Mouse (Mus musculus): ENCODE results near the gene Tspoap1. TPM values are rescaled to one million over a fixed set of nuclear protein-coding genes. Genes with fewer than 3 reads are reported as not detected.
A peak's percentile ranks its signal among the peaks of the same experiment; 100 is the strongest.

The Tspoap1 gene
- total RNA-seq (2017): 21.4 and 22.2 TPM in 2 replicates

- ATAC-seq (ENCODE audit: extremely low read depth, insufficient number of reproducible peaks, low FRiP score, poor library complexity, severe bottlenecking): peak; percentile 1; the same call in 1 of the 2 replicates
Measured at GRCm38 (mm10) chr11:87760301-87761081, at the start of gene Tspoap1. Gene Tspoap1, plus strand, starts transcription at chr11:87760541.

GRCm38 (mm10) chr11:87712188-87712587 is 48.2 kb upstream of the Tspoap1 start:
- no peak for ATAC-seq (ENCODE audit: extremely low read depth, insufficient number of reproducible peaks, low FRiP score, poor library complexity, severe bottlenecking)

GRCm38 (mm10) chr11:87715999-87716398 is 44.3 kb upstream of the Tspoap1 start:
- no peak for ATAC-seq (ENCODE audit: extremely low read depth, insufficient number of reproducible peaks, low FRiP score, poor library complexity, severe bottlenecking)

- ATAC-seq (ENCODE audit: extremely low read depth, insufficient number of reproducible peaks, low FRiP score, poor library complexity, severe bottlenecking): peak; percentile 18; the same call in 1 of the 2 replicates
Measured at GRCm38 (mm10) chr11:87719526-87719925, 40.8 kb upstream of the Tspoap1 start.

GRCm38 (mm10) chr11:87720324-87720723 is 40.0 kb upstream of the Tspoap1 start:
- no peak for ATAC-seq (ENCODE audit: extremely low read depth, insufficient number of reproducible peaks, low FRiP score, poor library complexity, severe bottlenecking)

- 0 out of 2 replicates have a peak, but pooled peaks have one; percentile 41 for ATAC-seq (ENCODE audit: extremely low read depth, insufficient number of reproducible peaks, low FRiP score, poor library complexity, severe bottlenecking)
Measured at GRCm38 (mm10) chr11:87720839-87721238, 39.5 kb upstream of the Tspoap1 start.

- ATAC-seq (ENCODE audit: extremely low read depth, insufficient number of reproducible peaks, low FRiP score, poor library complexity, severe bottlenecking): no peak
Measured at GRCm38 (mm10) chr11:87722168-87722567, 38.2 kb upstream of the Tspoap1 start.

- ATAC-seq (ENCODE audit: extremely low read depth, insufficient number of reproducible peaks, low FRiP score, poor library complexity, severe bottlenecking): no peak
Measured at GRCm38 (mm10) chr11:87722891-87723290, 37.5 kb upstream of the Tspoap1 start.

GRCm38 (mm10) chr11:87725515-87725914 is 34.8 kb upstream of the Tspoap1 start:
- no peak for ATAC-seq (ENCODE audit: extremely low read depth, insufficient number of reproducible peaks, low FRiP score, poor library complexity, severe bottlenecking)

- ATAC-seq (ENCODE audit: extremely low read depth, insufficient number of reproducible peaks, low FRiP score, poor library complexity, severe bottlenecking): no peak
Measured at GRCm38 (mm10) chr11:87725964-87726562, 34.3 kb upstream of the Tspoap1 start.

- no peak for ATAC-seq (ENCODE audit: extremely low read depth, insufficient number of reproducible peaks, low FRiP score, poor library complexity, severe bottlenecking)
Measured at GRCm38 (mm10) chr11:87727021-87727420, 33.3 kb upstream of the Tspoap1 start.

GRCm38 (mm10) chr11:87727471-87727870 is 32.9 kb upstream of the Tspoap1 start:
- no peak for ATAC-seq (ENCODE audit: extremely low read depth, insufficient number of reproducible peaks, low FRiP score, poor library complexity, severe bottlenecking)

- ATAC-seq (ENCODE audit: extremely low read depth, insufficient number of reproducible peaks, low FRiP score, poor library complexity, severe bottlenecking): no peak
Measured at GRCm38 (mm10) chr11:87728850-87729592, 31.3 kb upstream of the Tspoap1 start.

- no peak for ATAC-seq (ENCODE audit: extremely low read depth, insufficient number of reproducible peaks, low FRiP score, poor library complexity, severe bottlenecking)
Measured at GRCm38 (mm10) chr11:87729593-87730185, 30.7 kb upstream of the Tspoap1 start.

- no peak for ATAC-seq (ENCODE audit: extremely low read depth, insufficient number of reproducible peaks, low FRiP score, poor library complexity, severe bottlenecking)
Measured at GRCm38 (mm10) chr11:87730652-87731310, 29.6 kb upstream of the Tspoap1 start.

- ATAC-seq (ENCODE audit: extremely low read depth, insufficient number of reproducible peaks, low FRiP score, poor library complexity, severe bottlenecking): no peak
Measured at GRCm38 (mm10) chr11:87734346-87734745, 26.0 kb upstream of the Tspoap1 start.

- ATAC-seq (ENCODE audit: extremely low read depth, insufficient number of reproducible peaks, low FRiP score, poor library complexity, severe bottlenecking): no peak
Measured at GRCm38 (mm10) chr11:87735691-87736090, 24.6 kb upstream of the Tspoap1 start.

GRCm38 (mm10) chr11:87736647-87737134 is 23.6 kb upstream of the Tspoap1 start:
- ATAC-seq (ENCODE audit: extremely low read depth, insufficient number of reproducible peaks, low FRiP score, poor library complexity, severe bottlenecking): no peak
